Mouse (Mus musculus) leukemia stem cell, adult 10-12 weeks (primary cell): ENCODE measurements around the gene Fbxo33. TPM values are rescaled to one million over a fixed set of nuclear protein-coding genes. Genes with fewer than 3 reads are reported as not detected.

ENCODE experiments used
- polyA plus RNA-seq: library from polyadenylated mRNA; stranded (reverse); fragments of >175 nt; gene quantifications from 2 replicates; pipeline ENCODE4 v1.2.3, GENCODE M21; 2012; ENCODE audit warnings: low replicate concordance

Gene Fbxo33
- 15.6 and 15.7 TPM in 2 replicates for polyA plus RNA-seq

GRCm38 (mm10) chr12:59219325-59220225, at the start of gene Fbxo33:
Fbxo33 (minus strand) TSS chr12:59219725.

Other genes with a start within 250 kb of the Fbxo33 start
- 2.2 and 2.3 TPM in 2 replicates for gene Sec23a, start 207.7 kb downstream of the Fbxo33 start, polyA plus RNA-seq
- gene Gemin2, start 206.3 kb downstream of the Fbxo33 start, polyA plus RNA-seq: 0.61 and 3.0 TPM in 2 replicates
- 46.1 and 59.8 TPM in 2 replicates for gene Trappc6b, start 158.3 kb downstream of the Fbxo33 start, polyA plus RNA-seq
- gene Pnn, start 152.8 kb downstream of the Fbxo33 start, polyA plus RNA-seq: 52.2 and 67.9 TPM in 2 replicates
- 24.4 and 139 TPM in 2 replicates for gene Mia2, start 123.9 kb downstream of the Fbxo33 start, polyA plus RNA-seq